26 mouse cellular contexts compared by ENCODE assay signal in genomic region chr7:136236391-136236790, GRCm38 (mm10).
DNase-seq lines count a peak whose midpoint lies in the region; ATAC-seq lines count a peak whose summit lies in the region.
"Had no signal": no experiment of that assay in that cellular context is flagged by ENCODE, and none has a peak within 500 bp of the region (broad histone marks: within the 10 kb centered on the region; RNA-seq: fewer than 3 reads in every experiment).

No protein-coding gene starts in this region.

- H3K4me1 ChIP-seq in kidney, embryonic 14.5 days (ENCODE audit: control insufficient read depth, insufficient read depth, low read length): no peaks in the 10 kb centered on the region
- H3K4me1 ChIP-seq in midbrain, embryonic 14.5 days (ENCODE audit: control insufficient read depth, insufficient read depth, low read length): peaks cover 11% of the 10 kb centered on the region; the same call in 1 of the 2 replicates
- H3K4me1 ChIP-seq: heart, embryonic 10.5 days; limb, embryonic 15.5 days; liver, embryonic 15.5 days; stomach, embryonic 15.5 days had no signal

- no peak overlapping the region for H3K4me3 ChIP-seq in kidney, embryonic 14.5 days (ENCODE audit: low read length)
- H3K4me3 ChIP-seq in midbrain, embryonic 14.5 days (replicated peaks; ENCODE audit: low read depth, low read length): no peak overlapping the region
- H3K4me3 ChIP-seq: embryonic facial prominence, embryonic 13.5 days; forebrain, embryonic 13.5 days; heart, embryonic 10.5 days; limb, embryonic 15.5 days; liver, embryonic 15.5 days; myocyte; neural tube, embryonic 13.5 days; stomach, embryonic 15.5 days had no signal

- no peak overlapping the region for H3K4me2 ChIP-seq in kidney, embryonic 14.5 days (replicated peaks; ENCODE audit: low read depth, low read length)
- H3K4me2 ChIP-seq in midbrain, embryonic 14.5 days (ENCODE audit: low read length): no peak overlapping the region
- H3K4me2 ChIP-seq: embryonic facial prominence, embryonic 13.5 days; forebrain, embryonic 13.5 days; limb, embryonic 15.5 days; liver, embryonic 15.5 days; neural tube, embryonic 13.5 days; stomach, embryonic 15.5 days had no signal

- 45% methylated on average over 10 of the region's 10 CpGs for WGBS in kidney, embryonic 14.5 days
- 38% methylated on average over 10 of the region's 10 CpGs for WGBS in midbrain, embryonic 14.5 days

- H3K27ac ChIP-seq in kidney, embryonic 14.5 days (ENCODE audit: low read depth, low read length): no peak overlapping the region
- H3K27ac ChIP-seq in midbrain, embryonic 14.5 days (replicated peaks; ENCODE audit: low read depth, low read length): no peak overlapping the region
- H3K27ac ChIP-seq: embryonic facial prominence, embryonic 13.5 days; forebrain, embryonic 13.5 days; heart, embryonic 10.5 days; hindbrain, postnatal 0 days; limb, embryonic 15.5 days; liver, embryonic 15.5 days; macrophage; stomach, embryonic 15.5 days had no signal

- peak; percentile 49 for DNase-seq in kidney, adult 18-20 months
- peak; percentile 59 to 68 for DNase-seq in kidney, adult 8-10 months
- peak; percentile 26 for DNase-seq in kidney, postnatal 10 days
- peak; percentile 37 for DNase-seq in midbrain, embryonic 14.5 days
- no peak for DNase-seq in lung, postnatal 36 days
- DNase-seq: adrenal gland, postnatal 36 days; B cell, adult 2 months; cerebellum, adult 18-20 months; cerebellum, postnatal 25 days; right cerebral cortex, postnatal 4 days; thymus, postnatal 25 days had no signal

- H3K27me3 ChIP-seq in kidney, embryonic 14.5 days (ENCODE audit: control insufficient read depth, insufficient read depth, low read length): no peaks in the 10 kb centered on the region
- no peaks in the 10 kb centered on the region for H3K27me3 ChIP-seq in midbrain, embryonic 14.5 days (ENCODE audit: control insufficient read depth, insufficient read depth, low read length)
- H3K27me3 ChIP-seq: limb, embryonic 15.5 days; liver, embryonic 15.5 days; neural tube, embryonic 13.5 days; Patski; stomach, embryonic 15.5 days had no signal

- H3K9me3 ChIP-seq in kidney, embryonic 14.5 days (ENCODE audit: control insufficient read depth, low read length): no peaks in the 10 kb centered on the region
- no peaks in the 10 kb centered on the region for H3K9me3 ChIP-seq in midbrain, embryonic 14.5 days (ENCODE audit: control insufficient read depth, low read length)
- H3K9me3 ChIP-seq: embryonic facial prominence, embryonic 13.5 days; forebrain, embryonic 13.5 days; heart, embryonic 10.5 days; limb, embryonic 15.5 days; liver, embryonic 15.5 days; neural tube, embryonic 13.5 days; stomach, embryonic 15.5 days had no signal

- H3K36me3 ChIP-seq in kidney, embryonic 14.5 days (ENCODE audit: control insufficient read depth, insufficient read depth, low read length): no peaks in the 10 kb centered on the region
- H3K36me3 ChIP-seq in midbrain, embryonic 14.5 days (ENCODE audit: control insufficient read depth, insufficient read depth, low read length): no peaks in the 10 kb centered on the region
- H3K36me3 ChIP-seq: embryonic facial prominence, embryonic 13.5 days; G1E; heart, embryonic 10.5 days; limb, embryonic 15.5 days; liver, embryonic 15.5 days; neural tube, embryonic 13.5 days; stomach, embryonic 15.5 days had no signal

- ATAC-seq in kidney, embryonic 14.5 days (ENCODE audit: low FRiP score, low TSS enrichment): no peak
- ATAC-seq in midbrain, embryonic 14.5 days (ENCODE audit: low FRiP score, low TSS enrichment): no peak
- no peak for ATAC-seq in inflammation-experienced regulatory T-cells, adult 6 months
- ATAC-seq: forebrain, embryonic 13.5 days; hindbrain, postnatal 0 days; intestine, postnatal 0 days; Patski had no signal

- H3K9ac ChIP-seq in kidney, embryonic 14.5 days (ENCODE audit: low read depth, low read length): no peak overlapping the region
- H3K9ac ChIP-seq in midbrain, embryonic 14.5 days (replicated peaks; ENCODE audit: low read length): no peak overlapping the region
- H3K9ac ChIP-seq: embryonic facial prominence, embryonic 13.5 days; forebrain, embryonic 13.5 days; limb, embryonic 15.5 days; liver, embryonic 15.5 days; neural tube, embryonic 13.5 days; stomach, embryonic 15.5 days had no signal
